Mouse (Mus musculus) thymus, adult 2 months (tissue): Measurements from ENCODE around the gene Ldlrad3.

Experiments
- CTCF ChIP-seq: fragments of 200-500 bp; IDR thresholded peaks from 2 replicates; pipeline ENCODE4 v1.5.1; 2012; ENCODE audit warnings: mild to moderate bottlenecking, control low read depth, low read length, moderate library complexity, borderline replicate concordance; ENCODE audit not compliant: control insufficient read depth, poor library complexity, insufficient read depth; ENCODE audit errors: extremely low read depth
- POLR2A ChIP-seq: fragments of 200-500 bp; IDR thresholded peaks from 2 replicates; pipeline ENCODE4 v1.6.1; 2012; ENCODE audit warnings: mild to moderate bottlenecking, low read length, control low read depth, moderate library complexity; ENCODE audit not compliant: control insufficient read depth, poor library complexity, insufficient read depth; ENCODE audit errors: extremely low read depth

DNA sequence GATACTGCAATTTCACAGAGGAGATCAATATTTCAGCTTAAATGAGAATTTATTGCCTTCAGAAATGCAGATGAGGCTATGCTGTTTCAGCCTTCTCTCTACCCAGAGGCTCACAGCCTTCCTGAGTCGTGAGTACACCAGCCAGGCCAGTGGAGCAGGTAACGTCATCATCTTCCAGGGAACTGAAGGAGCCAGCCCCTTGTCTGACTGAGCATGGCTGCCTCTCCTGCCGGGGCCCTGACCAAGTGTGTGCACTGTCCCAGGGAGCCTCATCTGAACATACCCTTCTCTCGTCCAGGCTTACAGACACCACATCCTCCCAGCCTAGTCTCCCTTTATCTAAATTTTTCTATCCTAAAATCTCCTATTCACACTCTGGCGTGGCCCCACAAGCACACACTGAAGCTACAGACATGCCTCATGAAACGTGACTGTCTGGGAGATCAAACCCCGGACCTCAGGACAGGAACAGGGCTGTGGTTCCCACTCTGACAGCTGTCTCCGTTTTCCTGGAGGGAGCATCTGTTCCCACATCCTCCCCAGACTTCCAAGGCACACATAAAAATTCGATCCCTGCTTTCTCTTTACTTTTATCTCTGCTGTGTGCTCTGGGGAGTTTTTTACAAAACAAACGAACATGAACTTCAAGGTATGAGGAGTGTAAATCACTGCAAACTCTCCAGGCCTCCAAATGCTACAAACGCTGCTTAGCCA is 164.7 kb downstream of the Ldlrad3 start:
- TF ChIP-seq CTCF (no peak), POLR2A (no peak)
